Mouse (Mus musculus): ENCODE measurements at regions not wholly inside any gene's neighbourhood (a gene's known extent, or its start where the extent isn't known, plus 50 kb on each side); places are given as distances from the start of the nearest gene placed in this dataset.

DNA sequence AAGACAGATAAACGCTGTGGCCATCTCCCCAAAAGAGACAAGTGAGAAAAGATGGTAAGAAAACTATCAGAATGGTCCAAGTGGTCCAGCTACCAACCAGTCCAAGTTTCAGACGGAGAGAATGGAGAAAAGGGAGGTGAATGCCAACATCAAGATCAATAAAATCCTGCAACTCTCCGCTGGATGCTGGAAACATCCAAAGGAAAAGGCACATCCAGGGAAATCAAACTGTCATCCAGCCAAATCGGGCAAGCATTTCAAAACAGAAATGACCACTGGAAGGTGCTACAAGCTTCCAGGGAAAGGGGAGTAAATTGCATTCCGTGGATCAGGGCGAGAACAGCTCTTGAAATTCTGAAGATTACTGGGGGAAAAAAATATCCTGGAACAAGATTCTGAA is 142.7 kb downstream of the Hs3st3b1 start:
- no peak for DNase-seq

DNA sequence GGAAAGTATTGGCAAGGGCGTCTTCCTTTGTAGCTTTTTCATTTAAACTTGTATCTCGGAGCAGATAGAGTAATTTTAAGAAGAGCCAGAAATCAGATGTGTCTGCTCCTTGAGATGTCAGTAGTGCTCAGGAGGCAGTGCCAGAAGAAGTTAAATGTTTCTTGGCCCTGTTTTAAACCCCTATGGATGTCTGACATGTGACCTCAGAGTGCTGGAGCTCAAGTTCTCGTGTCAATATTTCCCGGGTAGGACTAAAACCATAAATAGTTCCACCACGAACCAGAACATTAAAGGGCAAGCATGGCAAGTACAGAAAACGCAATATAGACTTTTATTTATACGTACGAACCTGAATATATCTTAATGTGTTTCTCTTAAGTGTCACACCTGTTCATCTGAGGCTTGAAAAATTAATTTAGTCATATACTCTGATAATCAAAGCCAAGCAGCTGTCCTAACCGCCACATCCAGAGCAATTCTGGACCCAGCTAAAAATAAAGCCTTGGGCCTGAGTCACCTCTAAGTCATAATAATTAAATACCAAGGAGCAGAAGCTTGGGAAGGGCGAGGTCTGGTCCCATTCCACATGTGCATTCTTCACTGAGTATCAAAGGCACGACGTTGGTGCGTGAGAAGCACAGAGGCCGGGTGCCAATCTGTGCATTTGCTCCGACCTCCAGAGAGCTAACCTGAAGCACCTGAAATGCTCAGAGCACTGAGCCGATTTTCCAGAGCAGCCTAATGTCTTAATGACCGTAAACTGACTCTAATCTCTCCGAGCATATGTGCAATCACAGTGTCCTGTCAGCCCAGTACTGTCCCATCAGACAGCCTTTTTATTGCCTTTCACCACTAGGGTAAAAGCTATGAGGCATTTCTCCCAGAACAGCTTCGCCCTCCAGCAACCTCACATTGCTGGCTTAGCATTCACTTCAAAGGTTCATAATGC is 139.8 kb downstream of the Hs3st3b1 start:
- DNase-seq: no peak

DNA sequence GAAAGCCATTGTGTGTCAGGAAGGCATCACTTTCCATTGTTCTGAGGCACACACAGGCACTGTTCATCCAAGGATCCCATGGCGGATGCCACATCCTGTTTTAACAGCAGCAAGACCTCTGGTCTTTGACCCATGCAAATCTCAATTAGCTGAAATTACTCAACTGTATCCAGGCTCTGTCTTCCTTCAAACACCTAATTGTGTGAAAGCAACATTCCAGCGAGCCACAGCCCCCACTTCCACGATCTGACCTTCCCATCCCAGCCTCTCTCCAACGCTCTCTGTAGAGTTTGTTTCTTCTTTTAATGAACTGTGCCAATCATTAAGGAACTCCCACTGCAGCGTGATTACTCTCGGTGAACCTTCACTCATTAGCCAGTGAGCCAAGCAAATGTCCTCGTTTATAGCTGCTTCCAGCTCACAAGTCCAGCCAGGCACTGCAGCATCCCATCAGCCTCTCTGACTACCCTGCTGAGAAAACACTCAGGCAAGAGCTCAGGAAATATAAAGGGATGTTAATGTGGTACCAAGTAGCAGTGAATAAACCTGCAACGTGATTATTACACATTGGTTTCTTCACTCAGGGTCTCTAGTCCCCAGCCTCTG is 136.7 kb downstream of the Hs3st3b1 start:
- no peak for DNase-seq

DNA sequence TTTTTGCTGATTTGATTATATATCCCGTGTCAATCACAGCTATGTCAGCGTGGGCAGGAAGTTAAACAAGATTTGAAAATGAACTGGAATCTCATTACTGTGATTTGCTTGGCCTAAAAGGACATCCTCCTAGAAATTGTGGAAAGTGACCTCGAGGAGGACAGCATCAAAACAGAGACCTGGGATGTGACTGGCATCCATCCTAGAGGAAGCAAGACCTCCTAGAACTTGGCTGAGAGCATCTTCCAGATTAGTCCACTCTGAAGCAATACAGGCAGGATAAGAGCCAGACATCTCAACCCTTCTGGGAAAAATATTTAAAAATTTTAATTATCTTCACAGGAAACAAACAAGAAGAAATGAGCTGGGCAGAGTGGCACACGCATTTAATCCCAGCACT is 136.1 kb downstream of the Hs3st3b1 start:
- DNase-seq: no peak

DNA sequence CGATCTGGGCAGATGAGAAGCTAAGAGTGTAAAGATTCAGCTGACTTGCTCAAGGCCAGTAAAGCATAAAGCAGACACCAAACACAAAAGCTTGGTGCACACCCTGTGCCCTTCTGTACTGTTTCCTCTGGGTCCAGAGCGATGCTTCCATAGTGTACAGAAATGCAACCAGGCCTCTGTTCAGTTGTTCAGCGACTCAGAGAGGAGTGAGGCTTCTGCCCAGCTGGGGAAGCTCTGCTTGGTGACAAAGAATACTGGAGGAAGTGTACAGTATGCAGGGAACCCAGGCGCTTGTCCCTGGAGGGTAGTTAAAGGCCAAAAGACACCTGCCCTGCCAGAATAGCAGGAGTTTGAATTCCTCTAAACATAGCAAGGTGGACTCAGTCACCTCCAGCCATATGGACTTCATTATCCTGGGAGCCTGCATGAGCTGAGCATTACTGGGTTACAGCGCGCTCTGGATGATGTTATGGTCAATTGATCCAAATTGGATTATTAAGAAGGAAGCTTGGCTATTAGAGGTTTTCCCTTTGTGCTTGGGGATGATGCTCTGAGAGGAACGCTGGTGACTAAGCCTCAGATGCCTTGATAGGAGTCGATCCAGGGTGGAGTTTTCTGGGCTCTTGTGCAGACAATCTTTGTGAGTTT is 132.5 kb downstream of the Hs3st3b1 start:
- DNase-seq: no peak

DNA sequence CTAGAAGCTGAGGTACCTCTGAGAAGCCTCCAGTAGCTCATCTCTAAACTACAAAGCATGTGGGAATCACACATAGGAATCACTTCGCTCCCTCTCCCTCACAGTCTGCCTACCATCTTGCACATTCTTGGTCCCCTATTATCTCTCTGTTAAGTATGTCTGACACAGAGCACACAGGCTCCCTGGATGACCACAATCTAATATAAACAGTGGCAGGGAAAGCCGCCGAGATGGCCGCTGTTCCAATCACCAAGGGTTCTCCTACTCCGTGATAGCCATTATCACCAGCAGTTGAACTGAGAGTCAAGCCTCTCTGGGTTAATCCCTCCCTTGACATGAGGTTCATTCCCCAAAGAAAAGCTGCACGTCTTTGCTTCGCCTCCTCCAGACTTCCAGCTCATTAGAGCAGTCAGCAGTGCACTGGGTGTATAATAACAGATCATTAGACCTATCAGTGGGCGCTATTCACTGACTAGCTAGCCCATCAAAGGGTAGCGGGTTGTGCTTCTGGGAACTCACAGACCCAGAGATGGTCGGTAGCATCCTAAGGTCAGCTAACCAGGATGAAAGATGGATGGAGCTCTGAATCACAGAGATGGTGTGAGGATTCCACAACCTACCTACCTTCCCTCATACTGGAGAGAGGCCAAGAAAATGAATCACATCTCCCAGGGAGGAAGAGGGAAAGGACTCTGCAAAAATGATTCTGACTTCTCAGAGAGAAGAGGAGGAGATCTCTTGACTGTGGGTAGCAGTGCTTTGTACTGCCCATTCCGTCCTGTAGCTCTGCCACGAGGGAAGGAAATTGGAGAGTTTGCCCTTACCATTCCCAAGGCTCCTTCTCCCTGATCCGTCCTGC is 130.9 kb downstream of the Hs3st3b1 start:
- no peak for DNase-seq

DNA sequence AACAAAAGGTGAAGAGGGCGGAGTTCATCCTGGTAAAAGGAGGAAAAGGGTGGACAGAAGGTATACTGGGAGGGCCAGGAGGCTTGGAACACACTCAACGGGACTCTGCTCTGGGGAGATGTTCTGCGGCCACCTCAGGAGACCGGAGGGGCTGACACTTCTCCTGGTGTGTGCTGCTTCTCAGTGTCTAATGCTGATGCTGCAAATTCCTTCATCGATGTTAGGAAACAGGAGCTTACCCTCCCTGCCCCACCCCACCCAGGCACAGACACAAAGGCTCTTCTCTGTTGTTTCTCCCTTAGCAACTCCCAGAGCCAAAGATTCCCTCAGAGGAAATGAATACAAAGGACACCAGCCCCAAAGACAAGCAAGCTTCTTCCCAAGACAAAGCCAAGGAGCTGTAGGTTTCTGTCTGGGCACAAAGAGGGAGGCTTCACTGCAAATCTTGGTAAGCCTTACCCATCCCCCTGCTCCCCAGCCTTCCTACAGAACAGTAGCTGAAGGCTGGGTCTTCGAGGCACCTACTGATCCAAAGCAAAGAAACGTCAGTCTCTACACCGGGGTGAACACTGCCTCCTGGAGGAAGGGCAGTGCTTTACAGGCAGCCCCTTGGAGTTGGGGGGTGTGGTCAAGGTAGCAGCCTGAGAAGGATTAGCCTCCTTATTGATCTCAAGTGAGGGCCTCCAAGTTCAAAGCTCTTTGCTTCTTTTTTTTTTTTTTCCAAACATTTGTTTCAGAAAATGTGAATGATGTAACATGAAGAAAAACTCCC is 128.2 kb downstream of the Hs3st3b1 start:
- DNase-seq: no peak

DNA sequence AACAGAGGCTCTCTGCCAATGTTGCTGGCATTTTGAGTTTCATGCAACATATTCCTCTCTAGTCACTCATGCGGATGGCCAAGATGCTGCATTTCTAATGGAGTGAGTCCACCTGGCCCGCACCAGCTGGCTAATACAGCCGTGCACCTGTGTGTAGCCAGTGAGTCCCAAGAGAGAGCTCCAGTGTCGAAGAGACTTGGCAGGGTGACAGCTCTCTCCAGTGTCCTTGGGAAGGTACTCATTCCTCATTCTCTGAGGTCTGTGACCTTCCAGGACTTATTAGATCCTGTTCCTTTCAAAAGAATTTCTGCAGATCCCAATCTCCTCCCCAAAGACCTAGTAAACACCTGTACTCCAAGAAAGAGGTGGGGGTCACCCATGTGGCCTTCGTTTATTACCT is 109.9 kb downstream of the Hs3st3b1 start:
- DNase-seq: no peak

DNA sequence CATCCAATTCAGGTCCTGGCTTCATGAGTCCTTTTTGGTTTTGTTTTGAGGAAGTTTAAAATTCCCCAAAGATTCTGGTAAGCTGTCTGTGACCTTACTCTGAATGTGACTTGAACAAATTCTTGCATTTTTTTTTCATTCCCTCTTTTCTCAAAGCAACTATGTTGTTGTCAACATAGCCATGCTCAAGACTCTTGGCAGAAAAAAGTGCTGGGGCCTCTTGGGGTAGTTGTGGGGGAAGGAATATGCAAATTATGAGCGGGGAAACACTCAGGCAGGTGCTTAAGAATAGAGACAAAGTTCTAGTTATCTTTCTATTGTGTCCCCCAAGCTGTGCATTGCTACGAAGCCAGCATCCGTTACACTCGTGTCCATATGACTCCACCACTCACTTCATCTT is 99.2 kb downstream of the Hs3st3b1 start:
- DNase-seq: no peak

DNA sequence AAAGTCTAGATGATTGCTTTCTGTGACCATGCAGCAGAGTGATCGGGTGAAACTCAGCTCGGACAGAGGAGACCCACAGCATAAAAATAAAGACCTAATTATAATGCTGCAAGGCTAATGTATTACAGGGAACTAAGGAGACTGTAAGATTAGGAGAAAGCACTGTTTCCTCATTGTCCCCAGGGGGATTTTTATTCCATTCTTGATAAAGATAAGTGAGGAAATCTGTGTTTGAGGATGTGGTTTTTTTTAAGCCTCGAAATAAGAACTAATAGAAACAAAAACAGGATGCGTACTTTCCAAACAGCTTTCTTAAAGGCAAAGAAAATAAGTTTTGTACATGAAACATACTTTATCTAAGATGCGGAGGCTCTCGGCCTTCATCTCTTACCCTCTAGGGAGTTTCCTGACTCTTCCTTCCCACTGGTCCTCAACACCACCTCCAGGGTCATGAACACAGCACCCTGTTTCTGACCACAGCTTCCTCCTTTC is 94.8 kb downstream of the Hs3st3b1 start:
- no peak for DNase-seq

DNA sequence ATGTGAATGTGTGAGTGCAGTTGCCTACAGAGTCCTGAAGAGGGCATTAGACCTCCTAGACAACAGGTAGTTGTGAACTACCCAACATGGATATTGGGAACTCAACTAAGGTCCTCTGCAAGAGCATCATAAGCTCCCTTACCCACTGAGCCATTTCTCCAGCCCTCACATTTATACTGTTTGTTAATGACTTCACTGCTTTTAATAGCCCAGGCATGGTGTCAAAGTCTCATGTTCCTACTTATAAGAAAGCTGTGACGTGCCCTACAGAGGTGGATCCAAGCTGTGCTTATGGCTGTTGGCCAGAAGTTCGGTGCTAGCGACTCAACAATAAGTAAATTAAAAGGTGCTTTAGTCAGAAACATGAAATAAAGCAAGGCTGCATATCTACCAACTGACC is 88.6 kb downstream of the Hs3st3b1 start:
- no peak for DNase-seq

DNA sequence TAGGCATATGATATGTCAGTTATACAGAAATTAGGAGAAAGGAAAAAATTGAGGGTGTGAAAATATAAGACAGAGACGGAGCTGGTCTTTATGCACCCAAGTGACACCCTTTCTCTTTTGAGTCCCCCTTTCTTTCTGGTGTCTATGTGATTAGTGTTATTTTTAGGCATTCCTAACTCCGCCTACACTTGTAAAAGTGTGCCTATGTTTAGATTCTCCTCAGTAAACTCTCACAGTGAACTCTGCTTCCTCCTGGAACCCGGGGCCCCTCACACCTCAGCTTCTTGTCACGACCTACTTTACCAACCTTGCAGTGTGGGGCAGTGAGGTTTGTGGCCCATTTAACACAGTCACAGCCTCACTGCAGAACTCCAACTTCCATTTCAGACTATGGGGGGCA is 88.0 kb downstream of the Hs3st3b1 start:
- no peak for DNase-seq

DNA sequence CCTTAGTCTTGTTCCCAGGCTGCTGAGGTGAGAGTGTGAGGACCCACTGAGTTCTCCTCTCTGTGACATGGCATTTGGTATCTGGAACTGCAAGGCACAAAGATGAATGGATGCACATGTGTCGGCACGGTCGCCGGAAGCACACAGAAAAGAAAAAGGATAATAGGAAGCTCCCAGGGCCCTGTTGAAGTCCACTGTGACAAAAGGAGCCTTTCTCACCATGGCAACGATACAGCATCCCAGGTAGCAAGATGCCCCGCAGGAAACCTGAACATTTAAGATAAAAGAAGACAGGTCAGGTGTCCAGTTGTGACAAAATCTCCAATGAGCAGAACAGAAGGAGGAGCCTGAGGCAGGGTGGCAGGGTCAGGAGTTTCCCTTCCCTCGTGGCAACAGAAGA is 87.5 kb downstream of the Hs3st3b1 start:
- DNase-seq: no peak

Data from cerebellum, adult 8-10 months (tissue).